Mouse (Mus musculus): ENCODE results near the gene Aurka. TPM values are rescaled to one million over a fixed set of nuclear protein-coding genes. Genes with fewer than 3 reads are reported as not detected.

Aurka gene
- total and polyA plus RNA-seq, 2 experiments from 2014 or later, result 10.9 to 13.7 TPM

DNA sequence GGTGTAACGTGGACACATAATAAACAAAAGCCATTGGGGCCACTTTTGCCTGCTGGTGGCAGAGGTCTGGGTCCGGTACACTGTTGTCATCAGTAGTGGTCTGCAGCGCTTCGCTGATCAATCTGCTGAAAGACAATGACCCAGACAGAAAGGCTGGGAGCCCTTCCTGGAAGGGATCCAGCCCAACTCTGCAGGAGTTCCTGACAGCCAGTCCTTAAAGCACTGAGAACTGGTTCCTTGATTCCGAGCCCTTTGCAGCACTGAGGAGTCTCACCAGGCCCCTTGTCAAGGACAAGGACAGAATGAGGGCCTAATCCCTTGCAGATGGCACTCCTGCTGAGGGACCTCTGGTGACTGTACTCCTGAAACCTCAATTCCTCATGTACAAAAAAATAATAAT, 28.7 kb downstream of the Aurka start:
- no peaks in the 10 kb centered on the region for H3K4me1 ChIP-seq (ENCODE audit: insufficient read depth, low read length)
- no peak for TF ChIP-seq CTCF (IDR thresholded peaks at IDR 0.05; ENCODE audit: low read depth)
- 24% methylated on average over 5 of the region's 5 CpGs for WGBS
- no peaks in the 10 kb centered on the region for H3K36me3 ChIP-seq (ENCODE audit: insufficient read depth, low read length)
- no peak overlapping the region for H3K4me2 ChIP-seq (ENCODE audit: low read depth, low read length)
- no peak overlapping the region for H3K4me3 ChIP-seq (ENCODE audit: low read length)
- no peak for ATAC-seq
- no peaks in the 10 kb centered on the region for H3K27me3 ChIP-seq (ENCODE audit: insufficient read depth, low read length)
- H3K27ac ChIP-seq, result no peak overlapping the region
- H3K9ac ChIP-seq (replicated peaks; ENCODE audit: low read length), result no peak overlapping the region
- DNase-seq (ENCODE audit: low spot score), result no peak
- H3K9me3 ChIP-seq (ENCODE audit: low read length), result no peaks in the 10 kb centered on the region

DNA sequence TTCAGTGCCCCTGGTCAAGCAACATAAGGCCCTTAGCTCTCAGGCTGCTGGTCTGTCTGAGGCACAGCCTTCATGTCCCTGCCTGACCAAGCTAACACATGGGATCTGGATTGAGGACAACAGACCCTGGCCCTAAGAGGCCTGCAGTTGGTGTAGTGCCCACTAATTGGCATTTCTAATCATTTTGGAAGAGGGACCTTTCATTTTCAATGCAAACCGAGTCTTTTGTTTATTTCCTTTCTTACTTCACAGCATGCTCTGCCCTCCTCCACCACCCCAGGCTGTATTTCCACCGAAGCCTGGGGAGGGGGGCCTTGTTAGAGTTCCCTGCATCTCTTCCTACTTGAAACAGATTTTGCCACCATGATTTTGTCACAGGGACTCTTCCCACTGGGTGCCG, 29.4 kb downstream of the Aurka start:
- ATAC-seq (no peak), DNase-seq (ENCODE audit: low spot score) (no peak)
- Histone ChIP-seq H3K27ac (no peak overlapping the region), H3K4me1 (ENCODE audit: insufficient read depth, low read length) (no peaks in the 10 kb centered on the region), H3K36me3 (ENCODE audit: insufficient read depth, low read length) (no peaks in the 10 kb centered on the region), H3K9ac (replicated peaks; ENCODE audit: low read length) (no peak overlapping the region), H3K27me3 (ENCODE audit: insufficient read depth, low read length) (no peaks in the 10 kb centered on the region), H3K4me3 (ENCODE audit: low read length) (no peak overlapping the region), H3K4me2 (ENCODE audit: low read depth, low read length) (no peak overlapping the region), H3K9me3 (ENCODE audit: low read length) (no peaks in the 10 kb centered on the region)
- no peak for TF ChIP-seq CTCF (IDR thresholded peaks at IDR 0.05; ENCODE audit: low read depth)
- 22% methylated on average over 3 of the region's 3 CpGs for WGBS

DNA sequence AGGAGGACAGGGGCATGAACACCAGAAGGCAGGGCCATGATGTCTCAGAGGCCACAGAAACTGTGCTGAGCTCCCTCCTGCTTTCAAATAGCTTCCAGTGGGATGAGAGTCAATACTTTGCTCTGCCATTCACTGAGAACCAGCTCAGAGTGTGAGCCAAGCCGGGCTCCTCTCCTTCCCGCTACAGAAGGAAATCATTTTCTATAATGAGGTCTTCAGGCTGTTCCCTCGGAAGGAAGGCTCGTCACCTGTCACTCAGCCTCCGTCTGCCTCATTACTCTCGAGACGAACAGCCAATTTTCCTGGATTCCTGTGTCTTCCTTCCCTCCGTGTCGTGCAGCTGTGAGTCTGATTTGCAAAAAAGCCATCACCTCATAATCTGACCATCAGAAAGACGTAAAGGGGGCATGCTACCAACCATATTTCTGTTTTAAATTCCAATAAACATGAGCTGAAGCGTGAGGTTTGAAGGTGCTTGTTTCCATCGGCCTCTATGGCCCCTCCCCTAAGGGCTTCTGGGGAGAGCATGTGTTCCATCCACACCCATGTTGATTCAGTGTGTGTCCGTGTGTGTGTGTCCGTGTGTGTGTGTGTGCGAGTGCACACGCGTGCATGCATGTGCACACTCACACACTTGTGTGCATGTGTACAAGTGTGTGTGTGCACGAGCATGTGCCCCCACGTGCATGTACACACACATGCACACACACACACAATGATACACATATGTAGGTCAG, 32.0 kb downstream of the Aurka start:
- H3K4me2 ChIP-seq (ENCODE audit: low read depth, low read length), result no peak overlapping the region
- no peaks in the 10 kb centered on the region for H3K36me3 ChIP-seq (ENCODE audit: insufficient read depth, low read length)
- H3K9ac ChIP-seq (replicated peaks; ENCODE audit: low read length), result no peak overlapping the region
- no peak for TF ChIP-seq CTCF (IDR thresholded peaks at IDR 0.05; ENCODE audit: low read depth)
- WGBS, result 59% methylated on average over 19 of the region's 19 CpGs
- ATAC-seq, result peak; percentile 33; the same call in 1 of the 2 replicates
- H3K4me3 ChIP-seq (ENCODE audit: low read length), result no peak overlapping the region
- H3K9me3 ChIP-seq (ENCODE audit: low read length), result no peaks in the 10 kb centered on the region
- DNase-seq (ENCODE audit: low spot score), result peak; percentile 49
- peak overlapping the region; percentile 45; the same call in 1 of the 2 replicates for H3K27ac ChIP-seq
- no peaks in the 10 kb centered on the region for H3K27me3 ChIP-seq (ENCODE audit: insufficient read depth, low read length)
- H3K4me1 ChIP-seq (ENCODE audit: insufficient read depth, low read length), result no peaks in the 10 kb centered on the region

DNA sequence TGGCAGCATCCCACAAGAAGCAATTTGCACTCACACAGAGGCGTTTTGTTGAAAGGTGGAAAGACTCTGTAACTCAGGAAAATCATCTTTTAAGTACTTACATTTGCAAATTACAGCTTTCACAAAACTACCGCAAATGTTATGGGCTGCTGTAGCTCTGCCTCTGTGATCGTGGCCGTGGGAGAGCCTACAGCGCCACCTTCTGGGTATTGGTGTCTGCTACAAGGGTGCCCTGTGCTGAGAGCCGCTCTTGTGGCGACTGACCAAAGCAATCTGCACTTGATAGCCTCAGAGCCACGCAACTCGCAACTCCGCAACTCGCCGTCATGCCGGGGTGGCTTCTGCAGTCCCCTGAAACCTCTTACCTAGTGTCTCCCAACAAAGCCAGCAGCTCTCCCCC, 41.2 kb downstream of the Aurka start:
- Histone ChIP-seq H3K9ac (replicated peaks; ENCODE audit: low read length) (no peak overlapping the region), H3K4me3 (ENCODE audit: low read length) (no peak overlapping the region)
- WGBS, result 6% methylated on average over 13 of the region's 13 CpGs

DNA sequence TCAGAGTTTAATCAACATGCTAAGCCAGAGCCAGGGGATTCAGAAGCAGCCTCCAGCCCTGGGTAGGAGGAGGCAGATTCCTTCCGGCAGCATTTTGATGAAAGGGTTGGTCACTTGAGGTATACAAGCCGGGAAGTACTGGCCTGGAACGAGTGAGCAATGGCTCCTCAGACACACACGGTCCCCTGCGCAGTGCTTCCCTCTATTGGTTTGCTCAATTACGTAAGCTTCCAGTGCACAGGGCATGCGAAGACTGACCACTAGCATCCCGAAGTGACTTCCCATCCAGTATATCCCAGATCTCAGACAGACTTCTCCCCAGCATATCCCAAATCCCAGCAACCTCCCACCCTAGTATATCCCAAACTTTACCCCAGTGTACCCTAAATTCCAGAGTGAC, 42.1 kb downstream of the Aurka start:
- no peaks in the 10 kb centered on the region for H3K4me1 ChIP-seq (ENCODE audit: insufficient read depth, low read length)
- WGBS, result 49% methylated on average over 8 of the region's 8 CpGs
- DNase-seq (ENCODE audit: low spot score) (no peak), ATAC-seq (0 out of 2 replicates have a peak, but pooled peaks have one; percentile 31)
- no peaks in the 10 kb centered on the region for H3K36me3 ChIP-seq (ENCODE audit: insufficient read depth, low read length)
- no peak overlapping the region for H3K27ac ChIP-seq
- no peak for TF ChIP-seq CTCF (IDR thresholded peaks at IDR 0.05; ENCODE audit: low read depth)
- 0 out of 2 replicates have a peak, but pooled peaks cover 5% of the 10 kb centered on the region for H3K27me3 ChIP-seq (ENCODE audit: insufficient read depth, low read length)
- H3K9me3 ChIP-seq (ENCODE audit: low read length), result no peaks in the 10 kb centered on the region
- H3K9ac ChIP-seq (replicated peaks; ENCODE audit: low read length), result no peak overlapping the region
- no peak overlapping the region for H3K4me2 ChIP-seq (ENCODE audit: low read depth, low read length)
- no peak overlapping the region for H3K4me3 ChIP-seq (ENCODE audit: low read length)

More for the DNA sequence above, 41.2 kb downstream of the Aurka start:
- Histone ChIP-seq H3K4me2 (ENCODE audit: low read depth, low read length) (peak overlapping the region; percentile 46), H3K36me3 (ENCODE audit: insufficient read depth, low read length) (no peaks in the 10 kb centered on the region), H3K9me3 (ENCODE audit: low read length) (no peaks in the 10 kb centered on the region), H3K4me1 (ENCODE audit: insufficient read depth, low read length) (no peaks in the 10 kb centered on the region), H3K27me3 (ENCODE audit: insufficient read depth, low read length) (0 out of 2 replicates have a peak, but pooled peaks cover 5% of the 10 kb centered on the region), H3K27ac (no peak overlapping the region)
- peak; percentile 97 for TF ChIP-seq CTCF (IDR thresholded peaks at IDR 0.05; ENCODE audit: low read depth)
- ATAC-seq (peak; percentile 91), DNase-seq (ENCODE audit: low spot score) (peak; percentile 92)

DNA sequence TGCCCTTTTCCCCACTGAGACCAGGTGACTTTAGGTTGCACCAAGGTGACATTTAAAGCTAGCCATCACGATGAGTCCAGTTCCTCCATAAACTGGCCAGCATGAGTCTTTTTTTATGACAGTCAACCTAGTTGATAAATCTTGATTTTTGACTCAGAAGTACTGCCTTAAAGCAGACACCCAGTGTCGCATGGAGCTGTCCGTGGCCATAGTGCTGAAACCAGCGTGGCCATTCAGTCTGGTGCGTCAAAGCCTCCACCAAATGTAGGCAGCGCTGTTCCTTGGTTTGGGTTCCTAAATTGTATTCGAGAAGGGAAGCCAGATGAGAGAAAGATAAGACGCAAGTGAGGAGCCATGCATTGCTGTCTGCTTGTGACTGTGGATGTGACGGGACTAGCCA, 49.5 kb downstream of the Aurka start:
- H3K4me3 ChIP-seq (ENCODE audit: low read length), result no peak overlapping the region
- WGBS, result 25% methylated on average over 9 of the region's 9 CpGs
- ATAC-seq, result no peak
- no peaks in the 10 kb centered on the region for H3K9me3 ChIP-seq (ENCODE audit: low read length)
- no peak overlapping the region for H3K27ac ChIP-seq
- no peak overlapping the region for H3K9ac ChIP-seq (replicated peaks; ENCODE audit: low read length)
- H3K4me2 ChIP-seq (ENCODE audit: low read depth, low read length), result no peak overlapping the region
- TF ChIP-seq CTCF (IDR thresholded peaks at IDR 0.05; ENCODE audit: low read depth), result 0 out of 2 replicates have a peak, but pooled peaks have one; percentile 16
- H3K36me3 ChIP-seq (ENCODE audit: insufficient read depth, low read length), result no peaks in the 10 kb centered on the region
- H3K27me3 ChIP-seq (ENCODE audit: insufficient read depth, low read length), result no peaks in the 10 kb centered on the region
- no peaks in the 10 kb centered on the region for H3K4me1 ChIP-seq (ENCODE audit: insufficient read depth, low read length)
- DNase-seq (ENCODE audit: low spot score), result peak; percentile 60

DNA sequence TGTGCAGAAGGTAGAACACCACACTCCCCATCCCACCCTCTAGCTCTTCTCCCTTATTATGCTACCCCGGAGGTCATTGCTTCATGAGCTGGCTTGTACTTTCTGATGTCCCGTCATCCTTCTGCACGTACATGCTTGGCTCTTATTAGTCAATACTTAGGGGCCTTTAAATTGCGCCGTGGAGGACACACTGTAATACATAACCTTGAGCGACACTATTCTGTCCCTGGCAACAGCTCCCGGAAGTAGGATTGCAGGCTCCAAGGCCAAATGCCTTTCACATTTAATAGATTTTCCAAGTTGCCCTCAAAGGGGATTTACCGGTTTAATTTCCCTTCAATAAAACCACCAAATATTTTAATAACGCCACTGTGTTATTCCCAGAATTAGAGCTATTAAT, 58.6 kb downstream of the Aurka start:
- Histone ChIP-seq H3K4me1 (ENCODE audit: insufficient read depth, low read length) (no peaks in the 10 kb centered on the region), H3K9ac (replicated peaks; ENCODE audit: low read length) (no peak overlapping the region), H3K36me3 (ENCODE audit: insufficient read depth, low read length) (no peaks in the 10 kb centered on the region), H3K27me3 (ENCODE audit: insufficient read depth, low read length) (no peaks in the 10 kb centered on the region), H3K4me2 (ENCODE audit: low read depth, low read length) (no peak overlapping the region), H3K27ac (no peak overlapping the region), H3K4me3 (ENCODE audit: low read length) (no peak overlapping the region), H3K9me3 (ENCODE audit: low read length) (no peaks in the 10 kb centered on the region)
- DNase-seq (ENCODE audit: low spot score), result no peak
- no peak for ATAC-seq
- WGBS, result 77% methylated on average over 9 of the region's 9 CpGs
- TF ChIP-seq CTCF (IDR thresholded peaks at IDR 0.05; ENCODE audit: low read depth), result no peak

All from hindbrain, postnatal 0 days (tissue).